Mouse (Mus musculus) G1E (cell line): ENCODE measurements around the gene Plcb1. TPM values are rescaled to one million over a fixed set of nuclear protein-coding genes. Genes with fewer than 3 reads are reported as not detected.

ENCODE experiments used
- ATAC-seq: 2 replicates; pipeline ENCODE4 v1.8.0; 2016; ENCODE audit warnings: mild to moderate bottlenecking; ENCODE audit not compliant: insufficient number of reproducible peaks, poor library complexity, low FRiP score, severe bottlenecking; ENCODE audit errors: extremely low read depth
- DNase-seq: peaks from one replicate; pipeline ENCODE4 v3.0.0; 2012; ENCODE audit warnings: low spot score
- H3K27me3 ChIP-seq: 2 replicates; pipeline ENCODE4 v1.6.1; 2012; ENCODE audit warnings: mild to moderate bottlenecking, low read length, inconsistent platforms; ENCODE audit not compliant: insufficient read depth
- H3K36me3 ChIP-seq: replicated peaks from 2 replicates; pipeline ENCODE3; 2012; ENCODE audit warnings: mild to moderate bottlenecking, inconsistent platforms
- H3K4me1 ChIP-seq: 2 replicates; pipeline ENCODE4 v1.6.1; 2012; ENCODE audit warnings: low read depth, low read length, inconsistent platforms, mixed read lengths; ENCODE audit not compliant: insufficient read depth
- H3K4me3 ChIP-seq: 2 replicates; pipeline ENCODE4 v1.5.1; 2012; ENCODE audit warnings: low read depth, mild to moderate bottlenecking, inconsistent platforms, low read length, moderate library complexity, mixed read lengths
- H3K9me3 ChIP-seq: replicated peaks from 2 replicates; pipeline ENCODE4 v1.6.1; 2012; ENCODE audit warnings: inconsistent platforms
- CTCF ChIP-seq: IDR thresholded peaks from 2 replicates; pipeline ENCODE4 v1.5.1; 2012; ENCODE audit warnings: low read depth, low read length, inconsistent platforms, mixed read lengths
- GATA1 ChIP-seq: IDR thresholded peaks from 2 replicates; pipeline ENCODE4 v1.6.1; 2012; ENCODE audit warnings: borderline replicate concordance, low read length, inconsistent platforms, mixed read lengths
- GATA2 ChIP-seq: IDR thresholded peaks from 2 replicates; pipeline ENCODE4 v1.6.1; 2012; ENCODE audit warnings: low read depth, low read length, inconsistent platforms, borderline replicate concordance
- POLR2AphosphoS5 ChIP-seq: IDR thresholded peaks from 2 replicates; pipeline ENCODE4 v1.6.1; 2012; ENCODE audit warnings: low read depth, low read length, inconsistent platforms; ENCODE audit not compliant: insufficient replicate concordance
- TAL1 ChIP-seq: conservative IDR thresholded peaks from 2 replicates; pipeline ENCODE4 v1.6.1; 2012; ENCODE audit warnings: low read depth, low read length, inconsistent platforms, mixed read lengths
- polyA plus RNA-seq: library from polyadenylated mRNA; stranded (reverse); fragments of >175 nt; gene quantifications from 2 replicates; pipeline ENCODE4 v1.2.3, GENCODE M21; 2012
- total RNA-seq, 2 experiments: library from RNA; stranded (forward) in 1 of 2; stranded (reverse) in 1 of 2; fragments of 200-1000 nt in 1 of 2; fragments of >200 nt in 1 of 2; fragmentation: Nextera tagmentation in 1 of 2; gene quantifications; 2 replicates each; pipeline ENCODE4 v1.2.3; 2014 to 2017

Plcb1 gene
- total and polyA plus RNA-seq, 3 experiments, result 0.16 TPM; not detected in 2

GRCm38 (mm10) chr2:134956436-134956835, 170.6 kb downstream of the Plcb1 start:
- Histone ChIP-seq H3K36me3 (no peaks in the 10 kb centered on the region), H3K4me1 (no peaks in the 10 kb centered on the region), H3K27me3 (peaks cover 6% of the 10 kb centered on the region; the same call in 1 of the 2 replicates), H3K4me3 (no peak overlapping the region), H3K9me3 (no peaks in the 10 kb centered on the region)
- TF ChIP-seq GATA2 (no peak), CTCF (no peak), GATA1 (no peak), POLR2AphosphoS5 (no peak), TAL1 (no peak)
- DNase-seq (no peak), ATAC-seq (no peak)

GRCm38 (mm10) chr2:134966131-134966530, 180.3 kb downstream of the Plcb1 start:
- H3K27me3 ChIP-seq, result no peaks in the 10 kb centered on the region; the same call in 1 of the 2 replicates
- TF ChIP-seq GATA2 (no peak), GATA1 (no peak), CTCF (no peak), POLR2AphosphoS5 (no peak), TAL1 (no peak)
- no peaks in the 10 kb centered on the region for H3K36me3 ChIP-seq
- no peaks in the 10 kb centered on the region for H3K9me3 ChIP-seq
- DNase-seq (no peak), ATAC-seq (no peak)
- H3K4me3 ChIP-seq, result no peak overlapping the region
- no peaks in the 10 kb centered on the region for H3K4me1 ChIP-seq

GRCm38 (mm10) chr2:134968380-134968779, 182.5 kb downstream of the Plcb1 start:
- no peaks in the 10 kb centered on the region for H3K36me3 ChIP-seq
- no peaks in the 10 kb centered on the region; the same call in 1 of the 2 replicates for H3K27me3 ChIP-seq
- no peaks in the 10 kb centered on the region for H3K4me1 ChIP-seq
- H3K9me3 ChIP-seq, result no peaks in the 10 kb centered on the region
- TF ChIP-seq CTCF, result no peak
- TF ChIP-seq GATA2, result no peak
- no peak for TF ChIP-seq TAL1
- TF ChIP-seq GATA1, result no peak
- no peak for TF ChIP-seq POLR2AphosphoS5
- no peak overlapping the region for H3K4me3 ChIP-seq
- ATAC-seq (no peak), DNase-seq (no peak)

- H3K4me1 ChIP-seq, result no peaks in the 10 kb centered on the region
- no peak overlapping the region for H3K4me3 ChIP-seq
- no peak for ATAC-seq
- DNase-seq, result no peak
- H3K9me3 ChIP-seq, result no peaks in the 10 kb centered on the region
- H3K27me3 ChIP-seq, result no peaks in the 10 kb centered on the region
- H3K36me3 ChIP-seq, result no peaks in the 10 kb centered on the region
- no peak for TF ChIP-seq POLR2AphosphoS5
- TF ChIP-seq GATA1, result no peak
- TF ChIP-seq TAL1, result no peak
- no peak for TF ChIP-seq GATA2
- no peak for TF ChIP-seq CTCF
These were observed 186.5 kb downstream of the Plcb1 start for GRCm38 (mm10) chr2:134972376-134972775.

GRCm38 (mm10) chr2:134974711-134975110, 188.8 kb downstream of the Plcb1 start:
- no peak for TF ChIP-seq GATA1
- TF ChIP-seq GATA2, result no peak
- no peak for TF ChIP-seq CTCF
- no peak for TF ChIP-seq POLR2AphosphoS5
- no peak for TF ChIP-seq TAL1

GRCm38 (mm10) chr2:134976796-134977330, 191.0 kb downstream of the Plcb1 start:
- ATAC-seq (no peak), DNase-seq (no peak)
- no peak overlapping the region for H3K4me3 ChIP-seq
- no peaks in the 10 kb centered on the region for H3K4me1 ChIP-seq
- H3K36me3 ChIP-seq, result no peaks in the 10 kb centered on the region
- TF ChIP-seq TAL1 (no peak), GATA1 (no peak), GATA2 (no peak), CTCF (no peak), POLR2AphosphoS5 (no peak)
- no peaks in the 10 kb centered on the region for H3K27me3 ChIP-seq
- H3K9me3 ChIP-seq, result no peaks in the 10 kb centered on the region

More at GRCm38 (mm10) chr2:134974711-134975110, 188.8 kb downstream of the Plcb1 start:
- no peaks in the 10 kb centered on the region for H3K27me3 ChIP-seq
- no peaks in the 10 kb centered on the region for H3K9me3 ChIP-seq
- H3K4me1 ChIP-seq, result no peaks in the 10 kb centered on the region
- no peak overlapping the region for H3K4me3 ChIP-seq
- DNase-seq, result no peak
- H3K36me3 ChIP-seq, result no peaks in the 10 kb centered on the region
- no peak for ATAC-seq

- Histone ChIP-seq H3K27me3 (no peaks in the 10 kb centered on the region), H3K4me3 (no peak overlapping the region), H3K9me3 (no peaks in the 10 kb centered on the region), H3K36me3 (no peaks in the 10 kb centered on the region), H3K4me1 (no peaks in the 10 kb centered on the region)
- TF ChIP-seq TAL1 (no peak), GATA1 (no peak), GATA2 (no peak), POLR2AphosphoS5 (no peak), CTCF (no peak)
- DNase-seq (no peak), ATAC-seq (no peak)
These were observed 191.8 kb downstream of the Plcb1 start for GRCm38 (mm10) chr2:134977641-134978040.
